Mouse (Mus musculus) liver, postnatal 0 days (tissue): ENCODE results near the gene Fbxo17. TPM values are rescaled to one million over a fixed set of nuclear protein-coding genes. Genes with fewer than 3 reads are reported as not detected.

Experiments used
- ATAC-seq: fragments of 200-750 bp; cut with Nextera tagmentation; 2 replicates; pipeline ENCODE4 v1.8.0; 2017; ENCODE audit warnings: mild to moderate bottlenecking, moderate library complexity
- DNase-seq: peaks from one replicate; pipeline ENCODE4 v3.0.0-alpha.2; 2016
- H3K27ac ChIP-seq: fragments of 300-500 bp; sonication (generic); 2 replicates; pipeline ENCODE4 v1.5.1; 2014; ENCODE audit warnings: antibody characterized with exemption, moderate library complexity, mild to moderate bottlenecking, low read depth
- H3K27me3 ChIP-seq: fragments of 300-500 bp; sonication (generic); 2 replicates; pipeline ENCODE4 v1.6.1; 2014; ENCODE audit warnings: low read length, control low read depth, mixed read lengths; ENCODE audit not compliant: insufficient read depth
- H3K36me3 ChIP-seq: fragments of 300-500 bp; sonication (generic); replicated peaks from 2 replicates; pipeline ENCODE4 v1.6.1; 2014; ENCODE audit warnings: mild to moderate bottlenecking, control low read depth, low read length, moderate library complexity, mixed read lengths; ENCODE audit not compliant: insufficient read depth
- H3K4me1 ChIP-seq: fragments of 300-500 bp; sonication (generic); 2 replicates; pipeline ENCODE4 v1.6.1; 2014; ENCODE audit warnings: antibody characterized with exemption, mild to moderate bottlenecking, control low read depth; ENCODE audit not compliant: insufficient read depth
- H3K4me2 ChIP-seq: fragments of 300-500 bp; sonication (generic); 2 replicates; pipeline ENCODE4 v1.6.1; 2014; ENCODE audit warnings: low read depth, mild to moderate bottlenecking, low read length, moderate library complexity, mixed read lengths
- H3K4me3 ChIP-seq: fragments of 300-500 bp; sonication (generic); 2 replicates; pipeline ENCODE4 v1.5.1; 2014; ENCODE audit warnings: low read depth, low read length
- H3K9ac ChIP-seq: fragments of 300-500 bp; sonication (generic); replicated peaks from 2 replicates; pipeline ENCODE4 v1.6.1; 2014; ENCODE audit warnings: mild to moderate bottlenecking, moderate library complexity
- H3K9me3 ChIP-seq: fragments of 300-500 bp; sonication (generic); 2 replicates; pipeline ENCODE4 v1.6.1; 2016; ENCODE audit warnings: mild to moderate bottlenecking, control low read depth, low read length, mixed read lengths
- CTCF ChIP-seq: sonication (generic); IDR thresholded peaks from 2 replicates; pipeline ENCODE4 v1.5.1; 2016; ENCODE audit warnings: antibody characterized with exemption, low read depth
- EP300 ChIP-seq: IDR thresholded peaks from 2 replicates; pipeline ENCODE4 v1.6.1; 2016; ENCODE audit warnings: antibody characterized with exemption, low read depth, mild to moderate bottlenecking
- WGBS: fragments of 180-500 bp; shearing (Covaris S2); extraction: QIAGEN DNeasy Blood & Tissue Kit; methylation state at CpG from one replicate; pipeline ENCODE4 v1.1.7; 2014; ENCODE audit not compliant: insufficient replicate concordance; 5-methylcytosine and 5-hydroxymethylcytosine counted together
- polyA plus RNA-seq: library from polyadenylated mRNA; unstranded; fragments of >200 nt; fragmentation: Nextera tagmentation; extraction: Ambion mirVana; gene quantifications from 2 replicates; pipeline ENCODE4 v1.2.1, GENCODE M21; 2015

Fbxo17 gene
- polyA plus RNA-seq, 1 experiment from 2014 or later, result 0.90 TPM

DNA sequence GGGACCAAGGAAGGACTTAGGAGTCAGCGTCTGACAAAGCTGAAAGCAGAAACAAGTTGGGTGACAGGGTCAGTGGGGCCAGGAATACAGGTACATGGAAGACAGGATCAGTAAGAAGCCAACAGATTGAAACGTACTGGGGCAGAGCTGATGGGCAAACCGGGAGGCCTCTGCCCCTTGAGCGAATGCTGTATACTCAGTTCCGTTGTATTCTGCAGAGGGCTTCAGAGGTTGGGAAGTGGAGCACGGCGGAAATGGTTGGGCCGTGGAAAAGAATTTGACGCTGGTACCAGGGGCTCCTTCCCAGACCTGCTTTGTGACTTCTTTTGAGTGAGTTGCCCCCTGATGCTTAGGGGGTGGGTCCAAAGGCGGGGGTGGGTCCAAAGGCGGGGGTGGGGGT is 16.6 kb downstream of the Fbxo17 start:
- Histone ChIP-seq H3K27me3 (no peaks in the 10 kb centered on the region), H3K4me3 (peak overlapping the region; percentile 37), H3K9ac (peak overlapping the region; percentile 2; the same call in 1 of the 2 replicates), H3K27ac (no peak overlapping the region), H3K4me2 (peak overlapping the region; percentile 77), H3K4me1 (peaks cover 10% of the 10 kb centered on the region), H3K9me3 (0 out of 2 replicates have a peak, but pooled peaks cover 4% of the 10 kb centered on the region), H3K36me3 (no peaks in the 10 kb centered on the region; the same call in 1 of the 2 replicates)
- no peak for DNase-seq
- WGBS, result 19% methylated on average over 11 of the region's 11 CpGs
- peak; percentile 32 for ATAC-seq
- TF ChIP-seq CTCF, result no peak

DNA sequence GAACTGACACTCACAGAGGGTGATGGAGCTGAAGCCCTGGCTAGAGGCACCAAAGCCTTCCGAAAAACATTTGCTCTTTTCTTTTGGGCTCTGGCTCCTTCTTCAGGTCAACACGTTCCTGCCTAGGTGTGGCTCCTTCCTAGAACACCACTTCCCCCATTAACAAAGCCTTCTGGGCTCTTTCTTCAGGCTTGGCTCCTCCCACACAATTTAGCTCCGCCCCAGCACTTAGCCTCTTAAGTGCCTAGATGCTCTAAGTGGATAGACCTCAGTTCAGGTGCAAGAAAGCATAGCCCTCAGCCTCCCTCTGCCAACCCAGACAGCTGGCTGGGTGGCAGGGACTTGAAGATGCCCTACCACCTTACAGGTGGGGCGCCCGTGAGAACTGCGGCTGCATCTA is 19.1 kb downstream of the Fbxo17 start:
- Histone ChIP-seq H3K4me2 (no peak overlapping the region), H3K4me1 (peaks cover 11% of the 10 kb centered on the region), H3K9me3 (0 out of 2 replicates have a peak, but pooled peaks cover 4% of the 10 kb centered on the region), H3K4me3 (no peak overlapping the region), H3K36me3 (no peaks in the 10 kb centered on the region; the same call in 1 of the 2 replicates), H3K27me3 (no peaks in the 10 kb centered on the region), H3K27ac (no peak overlapping the region), H3K9ac (no peak overlapping the region)
- 79% methylated on average over 6 of the region's 6 CpGs for WGBS
- no peak for DNase-seq
- TF ChIP-seq EP300 (no peak), CTCF (no peak)
- ATAC-seq, result no peak

DNA sequence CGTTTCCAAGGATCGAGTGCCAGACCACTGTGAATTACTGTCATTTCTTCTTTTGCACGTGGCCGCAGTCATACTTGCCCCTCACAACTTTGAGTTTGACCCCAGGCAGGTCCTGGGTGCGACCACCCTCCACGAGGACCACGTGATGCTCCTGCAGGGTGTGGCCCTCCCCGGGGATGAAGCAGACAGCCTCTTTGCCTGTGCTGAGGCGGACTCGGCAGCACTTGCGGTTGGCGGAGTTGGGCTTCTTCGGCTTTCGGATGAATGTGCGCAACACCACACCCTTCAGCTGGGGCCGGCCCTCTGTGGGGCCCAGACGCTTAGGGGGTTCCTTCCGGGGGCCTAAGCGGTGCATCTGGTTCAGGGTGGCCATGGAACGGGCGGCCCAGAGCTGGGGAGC is 23.2 kb downstream of the Fbxo17 start:
- ATAC-seq (no peak), DNase-seq (no peak)
- no peak overlapping the region for H3K27ac ChIP-seq
- WGBS, result 90% methylated on average over 21 of the region's 21 CpGs
- peaks cover 16% of the 10 kb centered on the region for H3K4me1 ChIP-seq
- no peaks in the 10 kb centered on the region for H3K9me3 ChIP-seq
- TF ChIP-seq EP300, result no peak
- no peak for TF ChIP-seq CTCF
- no peaks in the 10 kb centered on the region for H3K27me3 ChIP-seq
- no peak overlapping the region for H3K4me2 ChIP-seq
- H3K4me3 ChIP-seq, result no peak overlapping the region
- H3K36me3 ChIP-seq, result no peaks in the 10 kb centered on the region; the same call in 1 of the 2 replicates
- H3K9ac ChIP-seq, result no peak overlapping the region

DNA sequence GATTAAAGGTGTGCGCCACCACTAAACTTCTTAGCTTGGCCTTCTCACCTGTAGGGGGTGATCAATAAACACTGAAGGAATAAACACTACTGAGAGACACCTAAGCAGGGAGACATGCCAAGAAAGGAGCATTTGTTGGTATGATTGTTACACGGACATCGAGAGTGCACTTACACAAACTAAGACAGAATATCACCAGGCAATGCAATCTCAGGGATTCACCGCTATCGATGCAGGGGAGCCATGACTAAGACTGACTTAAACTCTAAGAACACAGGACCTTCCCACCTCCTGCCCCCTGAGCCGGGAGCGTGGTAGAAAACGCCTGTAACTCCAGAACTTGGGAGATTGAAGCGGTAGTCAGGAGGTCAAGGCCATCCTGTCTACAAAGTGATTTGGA is 24.3 kb downstream of the Fbxo17 start:
- peaks cover 16% of the 10 kb centered on the region for H3K4me1 ChIP-seq
- peaks cover 3% of the 10 kb centered on the region for H3K36me3 ChIP-seq
- H3K9me3 ChIP-seq, result no peaks in the 10 kb centered on the region
- DNase-seq (no peak), ATAC-seq (no peak)
- H3K4me3 ChIP-seq, result peak overlapping the region; percentile 72
- peak overlapping the region; percentile 90 for H3K9ac ChIP-seq
- no peaks in the 10 kb centered on the region for H3K27me3 ChIP-seq
- WGBS, result 31% methylated on average over 9 of the region's 9 CpGs
- H3K27ac ChIP-seq, result peak overlapping the region; percentile 87
- TF ChIP-seq CTCF (no peak), EP300 (no peak)
- peak overlapping the region; percentile 89 for H3K4me2 ChIP-seq

DNA sequence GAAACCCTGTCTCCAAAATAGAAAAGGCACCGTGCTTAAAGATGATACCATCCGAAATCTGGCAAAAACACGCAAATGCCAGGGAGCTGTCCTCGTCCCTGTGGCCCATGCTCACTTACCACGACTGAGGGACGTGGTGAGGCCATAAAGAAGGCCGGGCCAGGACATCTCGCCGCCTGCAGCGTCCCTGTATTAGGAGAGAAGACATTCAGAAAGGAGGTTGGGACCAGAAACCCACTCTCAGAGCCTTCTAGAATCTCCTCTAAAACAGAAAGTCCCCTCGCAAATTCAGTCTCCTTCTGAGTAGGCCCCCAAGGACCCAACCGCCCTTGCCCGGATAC is 24.7 kb downstream of the Fbxo17 start:
- Histone ChIP-seq H3K4me3 (peak overlapping the region; percentile 72), H3K4me1 (peaks cover 16% of the 10 kb centered on the region), H3K27me3 (no peaks in the 10 kb centered on the region), H3K9me3 (no peaks in the 10 kb centered on the region), H3K36me3 (peaks cover 7% of the 10 kb centered on the region), H3K27ac (peak overlapping the region; percentile 87), H3K4me2 (peak overlapping the region; percentile 89), H3K9ac (peak overlapping the region; percentile 90)
- under 1% methylated on average over 11 of the region's 13 CpGs for WGBS
- TF ChIP-seq CTCF (no peak), EP300 (no peak)
- no peak for DNase-seq
- peak; percentile 16 for ATAC-seq

DNA sequence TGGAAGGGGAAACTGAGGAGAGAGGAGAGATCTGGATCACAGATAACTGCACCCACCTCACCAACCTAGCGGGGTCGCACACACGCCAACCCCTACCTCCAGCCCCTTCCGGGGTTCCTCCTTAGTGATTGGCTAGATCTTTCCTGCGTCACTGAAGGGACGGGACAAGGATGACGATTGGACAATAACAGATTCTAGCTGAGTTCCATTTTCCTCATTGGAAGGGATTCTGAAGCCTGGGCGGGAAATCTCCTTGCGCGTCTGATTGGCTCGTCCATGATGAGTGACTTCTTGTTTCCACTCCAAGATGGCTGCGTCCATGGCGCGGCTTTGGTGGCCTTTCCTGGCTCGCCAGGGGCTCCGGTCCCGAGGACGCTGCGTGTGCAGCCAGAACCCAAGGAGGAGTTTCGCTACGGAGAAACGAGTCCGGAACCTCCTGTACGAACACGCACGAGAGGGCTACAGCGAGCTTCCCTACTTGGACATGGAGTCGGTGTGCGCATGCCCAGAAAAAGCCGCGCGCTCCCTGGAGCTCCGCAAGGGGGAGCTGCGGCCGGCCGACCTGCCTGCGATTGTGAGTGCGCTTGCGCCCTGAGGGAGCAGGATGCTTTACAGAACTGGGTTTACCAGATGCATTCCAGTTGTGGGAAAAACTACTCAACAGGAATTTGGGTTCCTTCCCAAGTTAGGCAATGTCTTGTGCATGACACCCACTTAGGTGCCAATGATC is 25.3 kb downstream of the Fbxo17 start, which contains the start of the genes Mrps12 and Sars2:
Gene Mrps12 (minus strand): TSS at position 112 of the 730 bp plus-strand sequence.
Gene Sars2 (plus strand): TSS at position 284 of the 730 bp plus-strand sequence.
- H3K9me3 ChIP-seq, result no peaks in the 10 kb centered on the region
- peak within 1 kb of the TSS; percentile 87 for H3K27ac ChIP-seq
- H3K4me2 ChIP-seq, result peak within 1 kb of the TSS; percentile 89
- H3K27me3 ChIP-seq, result no peaks in the 10 kb centered on the region
- TF ChIP-seq CTCF (peak; percentile 97), EP300 (no peak)
- DNase-seq (peak; percentile 96), ATAC-seq (peak; percentile 97)
- H3K4me3 ChIP-seq, result peak within 1 kb of the TSS; percentile 72
- under 1% methylated on average over 39 of the region's 39 CpGs for WGBS
- peaks cover 16% of the 10 kb centered on the region for H3K4me1 ChIP-seq
- peak within 1 kb of the TSS; percentile 90 for H3K9ac ChIP-seq
- H3K36me3 ChIP-seq, result peaks cover 7% of the 10 kb centered on the region
